Mouse (Mus musculus) kidney, embryonic 14.5 days (tissue): ENCODE measurements around the gene Zfp385c. TPM values are rescaled to one million over a fixed set of nuclear protein-coding genes. Genes with fewer than 3 reads are reported as not detected.

Source experiments
- ATAC-seq: fragments of 200-750 bp; cut with Nextera tagmentation; 2 replicates; pipeline ENCODE4 v1.8.0; 2017; ENCODE audit warnings: moderate number of reproducible peaks, mild to moderate bottlenecking, moderate TSS enrichment, moderate library complexity; ENCODE audit not compliant: low FRiP score, low TSS enrichment
- H3K27ac ChIP-seq: fragments of 300-500 bp; sonication (generic); 2 replicates; pipeline ENCODE4 v1.5.1; 2014; ENCODE audit warnings: low read depth, mild to moderate bottlenecking, low read length, moderate library complexity, mixed read lengths
- H3K27me3 ChIP-seq: fragments of 300-500 bp; sonication (generic); 2 replicates; pipeline ENCODE4 v1.6.1; 2014; ENCODE audit warnings: mild to moderate bottlenecking, low read length; ENCODE audit not compliant: control insufficient read depth, insufficient read depth
- H3K36me3 ChIP-seq: fragments of 300-500 bp; sonication (generic); 2 replicates; pipeline ENCODE4 v1.6.1; 2014; ENCODE audit warnings: low read length, mixed read lengths; ENCODE audit not compliant: control insufficient read depth, insufficient read depth
- H3K4me1 ChIP-seq: fragments of 300-500 bp; sonication (generic); 2 replicates; pipeline ENCODE4 v1.6.1; 2014; ENCODE audit warnings: low read length, mixed read lengths; ENCODE audit not compliant: control insufficient read depth, insufficient read depth
- H3K4me2 ChIP-seq: fragments of 300-500 bp; sonication (generic); replicated peaks from 2 replicates; pipeline ENCODE4 v1.6.1; 2014; ENCODE audit warnings: low read depth, mild to moderate bottlenecking, low read length
- H3K4me3 ChIP-seq: fragments of 300-500 bp; sonication (generic); 2 replicates; pipeline ENCODE4 v1.5.1; 2014; ENCODE audit warnings: mild to moderate bottlenecking, low read length
- H3K9ac ChIP-seq: fragments of 300-500 bp; sonication (generic); 2 replicates; pipeline ENCODE4 v1.6.1; 2014; ENCODE audit warnings: low read depth, mild to moderate bottlenecking, low read length, moderate library complexity
- H3K9me3 ChIP-seq: fragments of 300-500 bp; sonication (generic); 2 replicates; pipeline ENCODE4 v1.6.1; 2016; ENCODE audit warnings: low read length; ENCODE audit not compliant: control insufficient read depth
- WGBS: fragments of 180-500 bp; shearing (Covaris S2); extraction: QIAGEN DNeasy Blood & Tissue Kit; methylation state at CpG from one replicate; pipeline ENCODE4 v1.1.7; 2014; 5-methylcytosine and 5-hydroxymethylcytosine counted together
- polyA plus RNA-seq: library from polyadenylated mRNA; unstranded; fragments of >200 nt; fragmentation: Nextera tagmentation; extraction: Ambion mirVana; gene quantifications from 2 replicates; pipeline ENCODE4 v1.2.1, GENCODE M21; 2014

Gene Zfp385c
- polyA plus RNA-seq, 1 experiment from 2014 or later = 0.50 TPM

DNA sequence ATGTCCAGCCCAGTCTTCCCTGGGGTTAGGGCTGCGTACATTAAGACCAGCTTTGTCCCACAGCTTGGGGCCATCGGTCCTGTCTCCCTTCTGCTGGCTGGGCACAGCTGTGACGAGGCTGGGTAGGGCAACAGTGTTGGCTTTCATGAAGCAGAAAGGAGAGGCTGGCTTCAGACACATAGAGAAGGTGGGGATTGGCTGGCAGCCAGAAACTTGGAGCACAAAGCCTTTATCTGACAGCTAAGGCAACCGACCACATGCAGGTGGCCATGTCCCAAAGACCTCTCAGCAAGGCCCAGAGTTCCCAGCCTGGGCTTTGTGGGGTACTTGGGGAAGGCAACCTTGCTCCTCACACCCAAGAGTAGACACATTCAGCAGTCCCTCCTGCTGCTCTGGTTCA is 110.5 kb downstream of the Zfp385c start:
- no peak for ATAC-seq
- H3K36me3 ChIP-seq = peaks cover 84% of the 10 kb centered on the region
- H3K4me2 ChIP-seq = no peak overlapping the region
- H3K27me3 ChIP-seq = no peaks in the 10 kb centered on the region
- WGBS = 75% methylated on average over 4 of the region's 4 CpGs
- H3K4me3 ChIP-seq = no peak overlapping the region
- H3K9me3 ChIP-seq = no peaks in the 10 kb centered on the region
- H3K9ac ChIP-seq = no peak overlapping the region
- no peak overlapping the region for H3K27ac ChIP-seq
- H3K4me1 ChIP-seq = no peaks in the 10 kb centered on the region

DNA sequence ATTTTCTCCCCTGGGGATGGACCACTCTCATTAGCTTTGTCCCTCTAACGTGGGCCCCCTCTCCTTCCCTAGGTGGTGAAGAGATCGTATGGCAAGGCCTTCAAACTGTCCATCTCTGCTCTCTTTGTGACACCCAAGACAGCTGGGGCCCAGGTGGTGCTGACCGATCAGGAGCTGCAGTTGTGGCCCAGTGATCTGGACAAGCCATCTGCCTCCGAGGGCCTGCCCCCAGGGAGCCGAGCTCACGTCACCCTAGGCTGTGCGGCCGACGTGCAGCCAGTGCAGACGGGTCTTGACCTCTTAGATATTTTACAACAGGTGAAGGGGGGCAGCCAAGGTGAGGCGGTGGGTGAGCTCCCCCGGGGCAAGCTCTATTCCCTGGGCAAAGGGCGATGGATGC is 112.0 kb downstream of the Zfp385c start:
- no peak overlapping the region for H3K4me3 ChIP-seq
- H3K9me3 ChIP-seq = no peaks in the 10 kb centered on the region
- no peak overlapping the region for H3K4me2 ChIP-seq
- WGBS = 55% methylated on average over 13 of the region's 13 CpGs
- peaks cover 70% of the 10 kb centered on the region for H3K36me3 ChIP-seq
- no peaks in the 10 kb centered on the region for H3K27me3 ChIP-seq
- H3K27ac ChIP-seq = no peak overlapping the region
- ATAC-seq = no peak; the same call in 1 of the 2 replicates
- no peaks in the 10 kb centered on the region for H3K4me1 ChIP-seq
- H3K9ac ChIP-seq = no peak overlapping the region

- H3K27me3 ChIP-seq = no peaks in the 10 kb centered on the region
- H3K4me2 ChIP-seq = no peak overlapping the region
- no peaks in the 10 kb centered on the region for H3K4me1 ChIP-seq
- WGBS = 89% methylated on average over 9 of the region's 9 CpGs
- no peak overlapping the region for H3K4me3 ChIP-seq
- no peak for ATAC-seq
- no peak overlapping the region for H3K9ac ChIP-seq
- H3K9me3 ChIP-seq = no peaks in the 10 kb centered on the region
- peaks cover 59% of the 10 kb centered on the region for H3K36me3 ChIP-seq
- H3K27ac ChIP-seq = no peak overlapping the region
Observed at GRCm38 (mm10) chr11:100579116-100579799, 113.0 kb downstream of the Zfp385c start.

DNA sequence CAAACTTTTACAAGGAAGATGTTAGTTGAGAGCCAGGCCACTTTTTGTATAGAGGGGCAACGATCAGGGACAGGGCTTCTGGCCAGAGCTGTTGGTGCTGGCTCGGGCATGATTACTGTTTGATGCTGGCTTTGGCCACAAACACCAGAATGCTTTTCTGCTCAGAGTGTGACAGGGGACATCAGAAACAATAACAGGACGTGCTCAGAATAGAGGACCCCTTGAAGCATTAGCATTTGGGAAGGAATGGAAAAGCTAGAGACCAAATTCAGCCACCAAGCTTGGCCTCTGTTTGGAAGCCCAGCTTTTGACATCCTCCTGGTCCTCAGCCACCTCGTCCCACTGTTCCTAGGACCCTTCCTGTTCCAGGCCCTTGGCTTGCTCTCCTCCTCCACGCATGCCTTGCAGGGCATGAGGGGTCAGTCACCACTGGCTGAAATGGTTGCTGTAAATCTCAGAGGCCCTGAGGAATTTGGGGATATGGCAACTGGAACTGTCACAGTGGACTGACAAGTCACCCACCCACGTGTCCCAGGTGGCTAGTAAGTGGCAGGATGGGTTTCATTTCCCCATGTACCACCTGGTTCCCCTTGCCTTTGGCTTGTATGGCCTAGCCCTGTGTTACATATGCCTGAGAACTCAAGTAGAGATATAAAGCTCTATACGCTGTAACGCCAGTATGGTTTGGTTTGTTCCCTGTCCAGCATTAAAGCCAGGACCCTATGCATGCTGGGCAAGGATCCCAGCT is 114.2 kb downstream of the Zfp385c start:
- Histone ChIP-seq H3K4me3 (no peak overlapping the region), H3K9ac (no peak overlapping the region), H3K4me1 (no peaks in the 10 kb centered on the region), H3K9me3 (no peaks in the 10 kb centered on the region), H3K36me3 (peaks cover 48% of the 10 kb centered on the region; the same call in 1 of the 2 replicates), H3K27ac (no peak overlapping the region), H3K27me3 (no peaks in the 10 kb centered on the region), H3K4me2 (no peak overlapping the region)
- ATAC-seq = no peak
- WGBS = 64% methylated on average over 8 of the region's 8 CpGs

Other genes starting within 250 kb of the Zfp385c start
- 8.5 and 12.3 TPM in 2 replicates for gene Klhl11, start 219.7 kb downstream of the Zfp385c start, polyA plus RNA-seq
- gene Acly, start 164.5 kb downstream of the Zfp385c start, polyA plus RNA-seq = 70.1 and 158 TPM in 2 replicates
- 0.58 and 0.77 TPM in 2 replicates for gene Ttc25, start 146.8 kb downstream of the Zfp385c start, polyA plus RNA-seq
- 17.0 and 25.0 TPM in 2 replicates for gene Cnp, start 117.6 kb downstream of the Zfp385c start, polyA plus RNA-seq
- 63.6 and 67.6 TPM in 2 replicates for gene Nkiras2, start 73.2 kb downstream of the Zfp385c start, polyA plus RNA-seq
- gene Dnajc7, start 72.3 kb downstream of the Zfp385c start, polyA plus RNA-seq = 86.2 and 126 TPM in 2 replicates
- gene Dhx58, start 11.8 kb upstream of the Zfp385c start, polyA plus RNA-seq = 3.2 TPM in 2 replicates
- 44.3 and 74.5 TPM in 2 replicates for gene Kat2a, start 20.0 kb upstream of the Zfp385c start, polyA plus RNA-seq
- gene Hspb9, start 21.4 kb upstream of the Zfp385c start, polyA plus RNA-seq = 0.47 TPM in 1 of 2 replicates, not detected in the other
- 46.8 and 92.8 TPM in 2 replicates for gene Rab5c, start 45.8 kb upstream of the Zfp385c start, polyA plus RNA-seq
- gene Kcnh4, start 67.5 kb upstream of the Zfp385c start, polyA plus RNA-seq = 0.07 TPM in 1 of 2 replicates, not detected in the other
- not detected in 2 replicates for gene Hcrt, start 70.5 kb upstream of the Zfp385c start, polyA plus RNA-seq
- 3.6 and 4.5 TPM in 2 replicates for gene Ghdc, start 78.5 kb upstream of the Zfp385c start, polyA plus RNA-seq
- 12.7 and 19.8 TPM in 2 replicates for gene Stat5b, start 158.3 kb upstream of the Zfp385c start, polyA plus RNA-seq
- 2.0 and 3.0 TPM in 2 replicates for gene Stat5a, start 166.9 kb upstream of the Zfp385c start, polyA plus RNA-seq
- gene Stat3, start 247.1 kb upstream of the Zfp385c start, polyA plus RNA-seq = 25.3 and 40.0 TPM in 2 replicates